Mouse (Mus musculus): ENCODE results near the gene Ccnt1.
A peak's percentile ranks its signal among the peaks of the same experiment; 100 is the strongest.

Ccnt1 gene

GRCm38 (mm10) chr15:98570873-98571538, at the start of gene Ccnt1, which contains the start of gene 4930415O20Rik:
TSS of gene Ccnt1 (minus strand) at chr15:98570923.
TSS of gene 4930415O20Rik (plus strand) at chr15:98571004.
- no peak for TF ChIP-seq GATA4 (IDR thresholded peaks at IDR 0.05; ENCODE audit: insufficient replicate concordance, low read length)

GRCm38 (mm10) chr15:98617176-98617537, 46.4 kb upstream of the Ccnt1 start:
- TF ChIP-seq GATA4 (IDR thresholded peaks at IDR 0.05; ENCODE audit: insufficient replicate concordance, low read length): no peak

GRCm38 (mm10) chr15:98616362-98617175, 45.8 kb upstream of the Ccnt1 start:
- TF ChIP-seq GATA4 (IDR thresholded peaks at IDR 0.05; ENCODE audit: insufficient replicate concordance, low read length): no peak

GRCm38 (mm10) chr15:98615751-98616150, 45.0 kb upstream of the Ccnt1 start:
- TF ChIP-seq GATA4 (IDR thresholded peaks at IDR 0.05; ENCODE audit: insufficient replicate concordance, low read length): no peak

GRCm38 (mm10) chr15:98614971-98615370, 44.2 kb upstream of the Ccnt1 start:
- TF ChIP-seq GATA4 (IDR thresholded peaks at IDR 0.05; ENCODE audit: insufficient replicate concordance, low read length): no peak

- TF ChIP-seq GATA4 (IDR thresholded peaks at IDR 0.05; ENCODE audit: insufficient replicate concordance, low read length): no peak
Measured at GRCm38 (mm10) chr15:98614551-98614950, 43.8 kb upstream of the Ccnt1 start.

GRCm38 (mm10) chr15:98612229-98612628, 41.5 kb upstream of the Ccnt1 start:
- TF ChIP-seq GATA4 (IDR thresholded peaks at IDR 0.05; ENCODE audit: insufficient replicate concordance, low read length): no peak

- TF ChIP-seq GATA4 (IDR thresholded peaks at IDR 0.05; ENCODE audit: insufficient replicate concordance, low read length): no peak
Measured at GRCm38 (mm10) chr15:98610131-98610633, 39.5 kb upstream of the Ccnt1 start.

GRCm38 (mm10) chr15:98609331-98610130, 38.8 kb upstream of the Ccnt1 start, which contains the start of gene Adcy6:
TSS of gene Adcy6 (minus strand) at chr15:98610076.
- no peak for TF ChIP-seq GATA4 (IDR thresholded peaks at IDR 0.05; ENCODE audit: insufficient replicate concordance, low read length)

- no peak for TF ChIP-seq GATA4 (IDR thresholded peaks at IDR 0.05; ENCODE audit: insufficient replicate concordance, low read length)
Measured at GRCm38 (mm10) chr15:98608784-98609250, 38.1 kb upstream of the Ccnt1 start.

GRCm38 (mm10) chr15:98608058-98608783, 37.5 kb upstream of the Ccnt1 start:
- TF ChIP-seq GATA4 (IDR thresholded peaks at IDR 0.05; ENCODE audit: insufficient replicate concordance, low read length): no peak

GRCm38 (mm10) chr15:98607557-98607956, 36.8 kb upstream of the Ccnt1 start:
- peak; percentile 95; the same call in 1 of the 2 replicates for TF ChIP-seq GATA4 (IDR thresholded peaks at IDR 0.05; ENCODE audit: insufficient replicate concordance, low read length)

- no peak for TF ChIP-seq GATA4 (IDR thresholded peaks at IDR 0.05; ENCODE audit: insufficient replicate concordance, low read length)
Measured at GRCm38 (mm10) chr15:98606739-98607138, 36.0 kb upstream of the Ccnt1 start.

- peak; percentile 78; the same call in 1 of the 2 replicates for TF ChIP-seq GATA4 (IDR thresholded peaks at IDR 0.05; ENCODE audit: insufficient replicate concordance, low read length)
Measured at GRCm38 (mm10) chr15:98606051-98606536, 35.4 kb upstream of the Ccnt1 start.
